Mouse (Mus musculus): ENCODE measurements around the gene Gls.

- TF ChIP-seq CTCF (IDR thresholded peaks at IDR 0.05; ENCODE audit: low read depth) (no peak), EP300 (optimal IDR thresholded peaks at IDR 0.05) (no peak)
Measured at GRCm38 (mm10) chr1:52176999-52177398, 56.0 kb downstream of the Gls start.
